Mouse (Mus musculus) Patski (cell line): ENCODE measurements around the gene Dcaf10. TPM values are rescaled to one million over a fixed set of nuclear protein-coding genes. Genes with fewer than 3 reads are reported as not detected.
A peak's percentile ranks its signal among the peaks of the same experiment; 100 is the strongest.
"Not testable (repeated sequence)": the region's sequence is repeated elsewhere in the genome, so short reads cannot be mapped to it uniquely, and the experiment has no call there.

ENCODE experiments used
- ATAC-seq: fragments of 100-300 bp; one replicate; pipeline ENCODE4 v1.8.0; 2021
- CTCF ChIA-PET: fragments of 350-600 bp; sonication (Branson Sonifier 250); formaldehyde crosslinking; loops from one replicate; lab custom pipeline; 2022; ENCODE audit warnings: inconsistent platforms; lab: Charles Lee
- POLR2A ChIA-PET: fragments of 350-600 bp; sonication (Branson Sonifier 250); formaldehyde crosslinking; loops from one replicate; lab custom pipeline; 2022; ENCODE audit warnings: antibody characterized with exemption, inconsistent platforms; lab: Charles Lee
- DNase-seq: peaks from one replicate; pipeline ENCODE4 v3.0.0-alpha.2; 2011; ENCODE audit warnings: low read depth, low spot score
- H3K27me3 ChIP-seq: fragments of 371-371 bp; one replicate; pipeline ENCODE4 v1.5.1; 2021
- CTCF ChIP-seq: fragments of 100-300 bp; IDR thresholded peaks from one replicate; pipeline ENCODE4 v1.5.1; 2021
- in situ Hi-C: fragments of 300-500 bp; cut with MboI; formaldehyde crosslinking; loops from 3 replicates; pipeline ENCODE4 v1.11.1; 2018; ENCODE audit warnings: low pct_unique_long_range_greater_than_20kb, mixed read lengths
- polyA plus RNA-seq: library from polyadenylated mRNA; unstranded; gene quantifications from one replicate; pipeline ENCODE4 v1.2.3, GENCODE M21; 2021

Dcaf10 gene
- polyA plus RNA-seq, 1 experiment from 2014 or later: 10.8 TPM

- in situ Hi-C loops: no loop called here
- H3K27me3 ChIP-seq: no peaks in the 10 kb centered on the region
- ChIA-PET POLR2A (interaction anchor here (0.6 kb wide), 1 partner anchor 15 kb away, joined by 3 read pairs; no protein-coding TSS in a partner anchor), CTCF (interaction anchor here (1.5 kb wide), 1 partner anchor 9 kb away, joined by 3 read pairs; no protein-coding TSS in a partner anchor)
- no peak for DNase-seq
- no peak for TF ChIP-seq CTCF
- ATAC-seq: peak; percentile 73
Observed at GRCm38 (mm10) chr4:45342286-45343155, 620 bp downstream of the Dcaf10 start, which contains the start of gene Exosc3. Gene Exosc3, minus strand, starts transcription at chr4:45342732.

- ChIA-PET POLR2A (no interaction called here), CTCF (interaction anchor here (1.2 to 1.5 kb wide), 2 partner anchors 9 to 12 kb away, joined by 4 read pairs; no protein-coding TSS in a partner anchor)
- TF ChIP-seq CTCF: no peak
- DNase-seq (no peak), ATAC-seq (no peak)
- in situ Hi-C loops: no loop called here
- no peaks in the 10 kb centered on the region for H3K27me3 ChIP-seq
Observed at GRCm38 (mm10) chr4:45356653-45357052, 14.8 kb downstream of the Dcaf10 start.

- no peak for TF ChIP-seq CTCF
- DNase-seq (no peak), ATAC-seq (no peak)
- H3K27me3 ChIP-seq: no peaks in the 10 kb centered on the region
- in situ Hi-C loops: no loop called here
- POLR2A ChIA-PET: no interaction called here
- CTCF ChIA-PET: no interaction called here
Observed at GRCm38 (mm10) chr4:45371261-45371660, 29.4 kb downstream of the Dcaf10 start.

GRCm38 (mm10) chr4:45374879-45375278, 33.0 kb downstream of the Dcaf10 start:
- POLR2A ChIA-PET: no interaction called here
- no peaks in the 10 kb centered on the region for H3K27me3 ChIP-seq
- no peak for DNase-seq

GRCm38 (mm10) chr4:45376573-45376972, 34.7 kb downstream of the Dcaf10 start:
- POLR2A ChIA-PET: no interaction called here
- ATAC-seq (no peak), DNase-seq (no peak)
- H3K27me3 ChIP-seq: no peaks in the 10 kb centered on the region
- CTCF ChIA-PET: interaction anchor here (1.1 kb wide), 1 partner anchor 9 kb away, joined by 3 read pairs; no protein-coding TSS in a partner anchor
- in situ Hi-C loops: no loop called here
- no peak for TF ChIP-seq CTCF

More at GRCm38 (mm10) chr4:45374879-45375278, 33.0 kb downstream of the Dcaf10 start:
- in situ Hi-C loops: no loop called here
- CTCF ChIA-PET: no interaction called here
- TF ChIP-seq CTCF: no peak
- no peak for ATAC-seq

GRCm38 (mm10) chr4:45380903-45381580, 39.1 kb downstream of the Dcaf10 start:
- H3K27me3 ChIP-seq, DNase-seq, in situ Hi-C loops, ATAC-seq, CTCF ChIA-PET: not testable (repeated sequence)
- POLR2A ChIA-PET: interaction anchor here (0.7 kb wide), 1 partner anchor 21 kb away, joined by 5 read pairs; no protein-coding TSS in a partner anchor

GRCm38 (mm10) chr4:45382133-45382532, 40.2 kb downstream of the Dcaf10 start:
- CTCF ChIA-PET: interaction anchor here (1.0 kb wide), 1 partner anchor 23 kb away, joined by 3 read pairs; no protein-coding TSS in a partner anchor
- POLR2A ChIA-PET, in situ Hi-C loops, DNase-seq, ATAC-seq, H3K27me3 ChIP-seq: not testable (repeated sequence)

GRCm38 (mm10) chr4:45387296-45387695, 45.4 kb downstream of the Dcaf10 start:
- in situ Hi-C loops, H3K27me3 ChIP-seq, DNase-seq, CTCF ChIA-PET, ATAC-seq: not testable (repeated sequence)
- POLR2A ChIA-PET: interaction anchor here (0.6 to 1.2 kb wide), 2 partner anchors 18 to 704 kb away, joined by 5 to 6 read pairs; no protein-coding TSS in a partner anchor

- peak; percentile 26 for TF ChIP-seq CTCF
- H3K27me3 ChIP-seq: no peaks in the 10 kb centered on the region
- in situ Hi-C loops: no loop called here
- DNase-seq: no peak
- ChIA-PET POLR2A (no interaction called here), CTCF (no interaction called here)
- ATAC-seq: no peak
Observed at GRCm38 (mm10) chr4:45392099-45392498, 50.2 kb downstream of the Dcaf10 start.

GRCm38 (mm10) chr4:45392572-45392971, 50.7 kb downstream of the Dcaf10 start:
- no peak for TF ChIP-seq CTCF
- CTCF ChIA-PET: interaction anchor here (1.4 kb wide), 1 partner anchor 217 kb away, joined by 3 read pairs; no protein-coding TSS in a partner anchor
- ATAC-seq (no peak), DNase-seq (no peak)
- no peaks in the 10 kb centered on the region for H3K27me3 ChIP-seq
- POLR2A ChIA-PET: no interaction called here
- in situ Hi-C loops: no loop called here
